Mouse (Mus musculus): ENCODE data around the gene Tub. TPM values are rescaled to one million over a fixed set of nuclear protein-coding genes. Genes with fewer than 3 reads are reported as not detected.

The Tub gene
- polyA plus RNA-seq, 1 experiment from 2014 or later = 27.1 TPM

- Histone ChIP-seq H3K9ac (no peak overlapping the region), H3K36me3 (ENCODE audit: poor library complexity, severe bottlenecking) (peaks cover 23% of the 10 kb centered on the region), H3K4me1 (peaks cover 12% of the 10 kb centered on the region), H3K27ac (no peak overlapping the region), H3K4me2 (no peak overlapping the region), H3K9me3 (replicated peaks) (no peaks in the 10 kb centered on the region), H3K4me3 (no peak overlapping the region), H3K27me3 (peaks cover 49% of the 10 kb centered on the region)
- ATAC-seq = no peak
These were observed 1.5 kb upstream of the Tub start for GRCm38 (mm10) chr7:108948611-108949010.

- Histone ChIP-seq H3K4me3 (no peak overlapping the region), H3K9me3 (replicated peaks) (no peaks in the 10 kb centered on the region), H3K4me1 (peaks cover 12% of the 10 kb centered on the region), H3K9ac (no peak overlapping the region), H3K4me2 (no peak overlapping the region), H3K36me3 (ENCODE audit: poor library complexity, severe bottlenecking) (peaks cover 18% of the 10 kb centered on the region), H3K27me3 (peaks cover 55% of the 10 kb centered on the region), H3K27ac (no peak overlapping the region)
- 40% methylated on average over 2 of the region's 2 CpGs for WGBS
- ATAC-seq = no peak
These were observed 837 bp upstream of the Tub start for GRCm38 (mm10) chr7:108949301-108949700.

- Histone ChIP-seq H3K4me1 (peaks cover 12% of the 10 kb centered on the region), H3K4me3 (peak overlapping the region; percentile 62), H3K9ac (peak overlapping the region; percentile 72), H3K36me3 (ENCODE audit: poor library complexity, severe bottlenecking) (peaks cover 4% of the 10 kb centered on the region; the same call in 1 of the 2 replicates), H3K27me3 (peaks cover 55% of the 10 kb centered on the region), H3K4me2 (peak overlapping the region; percentile 95), H3K27ac (no peak overlapping the region; the same call in 1 of the 2 replicates), H3K9me3 (replicated peaks) (no peaks in the 10 kb centered on the region)
- under 1% methylated on average over 52 of the region's 52 CpGs for WGBS
- peak; percentile 44 for ATAC-seq
These were observed 709 bp downstream of the Tub start for GRCm38 (mm10) chr7:108950762-108951331.

GRCm38 (mm10) chr7:108952801-108953200 is 2.7 kb downstream of the Tub start:
- Histone ChIP-seq H3K4me1 (peaks cover 12% of the 10 kb centered on the region), H3K4me2 (no peak overlapping the region), H3K36me3 (ENCODE audit: poor library complexity, severe bottlenecking) (no peaks in the 10 kb centered on the region), H3K27ac (no peak overlapping the region), H3K4me3 (no peak overlapping the region), H3K9ac (no peak overlapping the region), H3K27me3 (peaks cover 55% of the 10 kb centered on the region), H3K9me3 (replicated peaks) (no peaks in the 10 kb centered on the region)
- no peak for ATAC-seq
- WGBS = 87% methylated on average over 6 of the region's 6 CpGs

- Histone ChIP-seq H3K36me3 (ENCODE audit: poor library complexity, severe bottlenecking) (no peaks in the 10 kb centered on the region), H3K9me3 (replicated peaks) (no peaks in the 10 kb centered on the region), H3K4me2 (no peak overlapping the region), H3K4me1 (peaks cover 12% of the 10 kb centered on the region), H3K27me3 (peaks cover 50% of the 10 kb centered on the region), H3K4me3 (no peak overlapping the region), H3K9ac (no peak overlapping the region), H3K27ac (no peak overlapping the region)
- no peak for ATAC-seq
- WGBS = 65% methylated on average over 4 of the region's 4 CpGs
These were observed 4.0 kb downstream of the Tub start for GRCm38 (mm10) chr7:108954185-108954584.

GRCm38 (mm10) chr7:108957734-108958133 is 7.6 kb downstream of the Tub start:
- H3K27me3 ChIP-seq = peaks cover 14% of the 10 kb centered on the region
- WGBS = 71% methylated on average over 2 of the region's 2 CpGs
- no peak overlapping the region for H3K27ac ChIP-seq
- no peaks in the 10 kb centered on the region for H3K9me3 ChIP-seq (replicated peaks)
- no peak for ATAC-seq
- no peak overlapping the region for H3K4me2 ChIP-seq
- H3K4me3 ChIP-seq = no peak overlapping the region
- no peak overlapping the region for H3K9ac ChIP-seq
- H3K36me3 ChIP-seq (ENCODE audit: poor library complexity, severe bottlenecking) = no peaks in the 10 kb centered on the region
- H3K4me1 ChIP-seq = no peaks in the 10 kb centered on the region

GRCm38 (mm10) chr7:108965968-108966367 is 15.8 kb downstream of the Tub start:
- H3K4me2 ChIP-seq = no peak overlapping the region
- H3K9ac ChIP-seq = no peak overlapping the region; the same call in 1 of the 2 replicates
- no peak overlapping the region for H3K4me3 ChIP-seq
- no peaks in the 10 kb centered on the region for H3K36me3 ChIP-seq (ENCODE audit: poor library complexity, severe bottlenecking)
- H3K27me3 ChIP-seq = peaks cover 5% of the 10 kb centered on the region; the same call in 1 of the 2 replicates
- H3K9me3 ChIP-seq (replicated peaks) = no peaks in the 10 kb centered on the region
- no peak overlapping the region for H3K27ac ChIP-seq
- H3K4me1 ChIP-seq = peaks cover 4% of the 10 kb centered on the region; the same call in 1 of the 2 replicates
- 26% methylated on average over 2 of the region's 2 CpGs for WGBS
- no peak for ATAC-seq

GRCm38 (mm10) chr7:108966742-108967362 is 16.7 kb downstream of the Tub start:
- no peaks in the 10 kb centered on the region for H3K9me3 ChIP-seq (replicated peaks)
- H3K36me3 ChIP-seq (ENCODE audit: poor library complexity, severe bottlenecking) = no peaks in the 10 kb centered on the region
- 30% methylated on average over 7 of the region's 7 CpGs for WGBS
- H3K4me2 ChIP-seq = no peak overlapping the region
- H3K27ac ChIP-seq = no peak overlapping the region
- H3K9ac ChIP-seq = no peak overlapping the region
- peaks cover 5% of the 10 kb centered on the region for H3K4me1 ChIP-seq
- H3K27me3 ChIP-seq = peaks cover 5% of the 10 kb centered on the region
- peak; percentile 84 for ATAC-seq
- H3K4me3 ChIP-seq = no peak overlapping the region

- Histone ChIP-seq H3K9ac (no peak overlapping the region), H3K4me3 (no peak overlapping the region), H3K27me3 (peaks cover 5% of the 10 kb centered on the region), H3K36me3 (ENCODE audit: poor library complexity, severe bottlenecking) (no peaks in the 10 kb centered on the region), H3K9me3 (replicated peaks) (no peaks in the 10 kb centered on the region), H3K4me1 (peaks cover 15% of the 10 kb centered on the region), H3K4me2 (no peak overlapping the region), H3K27ac (no peak overlapping the region)
- no peak for ATAC-seq
- 51% methylated on average over 6 of the region's 6 CpGs for WGBS
These were observed 18.1 kb downstream of the Tub start for GRCm38 (mm10) chr7:108968201-108968600.

GRCm38 (mm10) chr7:108972273-108972672 is 22.1 kb downstream of the Tub start:
- peak; percentile 81 for ATAC-seq
- Histone ChIP-seq H3K36me3 (ENCODE audit: poor library complexity, severe bottlenecking) (no peaks in the 10 kb centered on the region), H3K27me3 (peaks cover 5% of the 10 kb centered on the region), H3K9me3 (replicated peaks) (no peaks in the 10 kb centered on the region), H3K27ac (peak overlapping the region; percentile 52), H3K4me2 (no peak overlapping the region; the same call in 1 of the 2 replicates), H3K4me1 (peaks cover 12% of the 10 kb centered on the region), H3K9ac (no peak overlapping the region), H3K4me3 (no peak overlapping the region)
- WGBS = 20% methylated on average over 6 of the region's 6 CpGs

GRCm38 (mm10) chr7:108985934-108986708 is 36.0 kb downstream of the Tub start:
- ATAC-seq = no peak
- 85% methylated on average over 2 of the region's 3 CpGs for WGBS
- no peaks in the 10 kb centered on the region for H3K9me3 ChIP-seq (replicated peaks)

GRCm38 (mm10) chr7:108991207-108991606 is 41.1 kb downstream of the Tub start:
- no peak overlapping the region for H3K9ac ChIP-seq
- no peaks in the 10 kb centered on the region for H3K4me1 ChIP-seq
- H3K4me3 ChIP-seq = no peak overlapping the region
- ATAC-seq = no peak
- no peak overlapping the region for H3K4me2 ChIP-seq
- H3K27ac ChIP-seq = no peak overlapping the region
- H3K27me3 ChIP-seq = no peaks in the 10 kb centered on the region
- no peaks in the 10 kb centered on the region for H3K36me3 ChIP-seq (ENCODE audit: poor library complexity, severe bottlenecking)
- 89% methylated on average over 9 of the region's 9 CpGs for WGBS
- no peaks in the 10 kb centered on the region for H3K9me3 ChIP-seq (replicated peaks)

More at GRCm38 (mm10) chr7:108985934-108986708, 36.0 kb downstream of the Tub start:
- Histone ChIP-seq H3K9ac (no peak overlapping the region), H3K4me2 (no peak overlapping the region), H3K4me3 (no peak overlapping the region), H3K36me3 (ENCODE audit: poor library complexity, severe bottlenecking) (no peaks in the 10 kb centered on the region), H3K4me1 (no peaks in the 10 kb centered on the region), H3K27ac (no peak overlapping the region), H3K27me3 (no peaks in the 10 kb centered on the region)
